Mouse (Mus musculus) heart, embryonic 11.5 days (tissue): ENCODE data around the gene Nudt9. TPM values are rescaled to one million over a fixed set of nuclear protein-coding genes. Genes with fewer than 3 reads are reported as not detected.

Experiments used
- ATAC-seq: fragments of 200-750 bp; cut with Nextera tagmentation; replicated peaks from 2 replicates; pipeline ENCODE4 v1.8.0; 2017; ENCODE audit warnings: moderate library complexity; ENCODE audit not compliant: insufficient number of reproducible peaks, low FRiP score, low TSS enrichment
- H3K27ac ChIP-seq: fragments of 300-500 bp; sonication (generic); 2 replicates; pipeline ENCODE4 v1.5.1; 2014; ENCODE audit warnings: mild to moderate bottlenecking, low read depth, low read length
- H3K27me3 ChIP-seq: fragments of 300-500 bp; sonication (generic); 2 replicates; pipeline ENCODE4 v1.6.1; 2014; ENCODE audit warnings: mild to moderate bottlenecking, low read length, mixed read lengths; ENCODE audit not compliant: control insufficient read depth, insufficient read depth
- H3K36me3 ChIP-seq: fragments of 300-500 bp; sonication (generic); 2 replicates; pipeline ENCODE4 v1.6.1; 2014; ENCODE audit warnings: mild to moderate bottlenecking, low read length, moderate library complexity, mixed read lengths; ENCODE audit not compliant: control insufficient read depth, insufficient read depth
- H3K4me1 ChIP-seq: fragments of 300-500 bp; sonication (generic); 2 replicates; pipeline ENCODE4 v1.6.1; 2014; ENCODE audit warnings: low read length; ENCODE audit not compliant: control insufficient read depth, insufficient read depth
- H3K4me2 ChIP-seq: fragments of 300-500 bp; sonication (generic); 2 replicates; pipeline ENCODE4 v1.6.1; 2014; ENCODE audit warnings: mild to moderate bottlenecking, moderate library complexity
- H3K4me3 ChIP-seq: fragments of 300-500 bp; sonication (generic); 2 replicates; pipeline ENCODE4 v1.5.1; 2014; ENCODE audit warnings: low read depth, low read length
- H3K9ac ChIP-seq: fragments of 300-500 bp; sonication (generic); 2 replicates; pipeline ENCODE4 v1.6.1; 2014; ENCODE audit warnings: mild to moderate bottlenecking, low read depth, low read length, moderate library complexity
- H3K9me3 ChIP-seq: fragments of 300-500 bp; sonication (generic); replicated peaks from 2 replicates; pipeline ENCODE4 v1.6.1; 2016; ENCODE audit warnings: low read length; ENCODE audit not compliant: control insufficient read depth
- WGBS: fragments of 180-500 bp; shearing (Covaris S2); extraction: QIAGEN DNeasy Blood & Tissue Kit; methylation state at CpG from one replicate; pipeline ENCODE4 v1.1.7; 2014; ENCODE audit not compliant: insufficient replicate concordance; 5-methylcytosine and 5-hydroxymethylcytosine counted together
- polyA plus RNA-seq: library from polyadenylated mRNA; unstranded; fragments of >200 nt; fragmentation: Nextera tagmentation; extraction: Ambion mirVana; gene quantifications from 2 replicates; pipeline ENCODE4 v1.2.1, GENCODE M21; 2014

Nudt9 gene
- polyA plus RNA-seq = 51.8 and 53.5 TPM in 2 replicates

DNA sequence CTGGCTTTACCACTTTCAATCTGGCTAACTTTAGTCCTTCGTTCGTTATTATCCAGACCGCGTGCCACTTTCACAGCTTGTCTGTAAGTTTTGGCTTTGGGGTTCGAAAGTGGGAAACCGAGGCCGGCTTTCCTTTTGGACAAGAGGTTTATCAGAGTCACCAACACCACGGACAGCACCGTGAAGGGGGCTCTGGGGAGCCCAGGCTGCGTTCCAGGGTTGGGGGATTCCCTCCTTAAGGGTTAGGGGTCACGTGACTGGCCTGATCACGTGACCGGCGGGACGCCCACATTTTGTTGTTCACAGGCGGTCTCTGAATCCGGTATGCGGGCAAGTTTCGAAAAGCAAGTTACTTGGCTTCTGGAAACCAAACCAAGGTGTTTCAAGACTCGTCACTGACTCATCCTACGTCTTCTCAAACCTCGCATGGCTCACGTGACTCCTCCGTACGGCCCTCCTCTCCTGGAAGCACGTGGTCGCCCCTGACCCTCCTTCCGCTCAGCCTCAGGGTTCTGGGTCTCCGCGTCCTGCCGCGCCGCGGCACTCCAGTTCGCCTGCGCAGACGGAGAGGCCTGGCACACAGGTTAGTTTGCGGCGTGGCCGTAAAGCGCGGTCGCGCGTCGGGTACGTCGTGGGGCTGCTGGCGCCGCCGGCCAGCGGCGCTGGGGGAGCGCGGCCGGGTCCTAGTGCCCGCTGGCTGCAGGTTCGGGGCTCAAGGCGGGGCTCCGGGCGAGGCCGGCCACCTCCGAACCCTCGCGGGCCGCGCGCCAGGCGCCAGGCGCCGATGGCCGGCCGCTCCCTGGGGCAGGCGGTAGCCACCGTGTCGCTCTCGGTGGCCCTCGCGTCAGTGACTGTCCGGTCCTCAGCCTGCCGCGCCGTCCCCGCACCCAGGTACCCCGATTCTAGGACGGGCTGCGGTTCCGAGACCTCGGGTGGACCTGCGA lies at the start of gene Nudt9:
TSS of gene Nudt9 (plus strand) at position 51 of the 944 bp plus-strand sequence.
- Histone ChIP-seq H3K9ac (peak within 1 kb of the TSS; percentile 92), H3K4me1 (peaks cover 15% of the 10 kb centered on the region; the same call in 1 of the 2 replicates), H3K27ac (peak within 1 kb of the TSS; percentile 87), H3K9me3 (no peaks in the 10 kb centered on the region), H3K27me3 (no peaks in the 10 kb centered on the region), H3K36me3 (peaks cover 3% of the 10 kb centered on the region), H3K4me2 (peak within 1 kb of the TSS; percentile 82), H3K4me3 (peak within 1 kb of the TSS; percentile 90)
- 5% methylated on average over 90 of the region's 90 CpGs for WGBS
- peak; percentile 96 for ATAC-seq

DNA sequence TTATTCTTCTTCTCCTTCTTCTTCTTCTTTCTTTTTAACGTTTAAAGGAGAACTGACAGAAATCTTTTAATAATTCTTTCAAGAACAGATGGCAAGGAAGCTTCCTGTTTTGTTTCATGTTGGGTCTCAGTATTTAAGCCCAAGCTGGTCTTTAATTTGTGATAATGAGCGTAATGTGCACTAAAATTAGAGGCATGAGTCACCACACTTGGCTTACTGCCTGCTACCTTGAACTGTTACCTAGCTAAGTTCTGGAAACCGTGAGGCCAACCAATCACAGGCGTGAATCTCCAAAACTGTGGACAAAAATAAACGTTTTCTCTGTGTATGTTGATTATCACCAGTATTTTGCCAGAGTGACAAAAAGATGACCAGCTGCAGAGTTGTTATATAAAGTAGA lies 47.4 kb upstream of the Nudt9 start:
- WGBS = 56% methylated on average over 5 of the region's 5 CpGs
- H3K27ac ChIP-seq = no peak overlapping the region
- H3K9me3 ChIP-seq = no peaks in the 10 kb centered on the region
- no peak for ATAC-seq
- no peaks in the 10 kb centered on the region for H3K27me3 ChIP-seq
- H3K36me3 ChIP-seq = peaks cover 6% of the 10 kb centered on the region; the same call in 1 of the 2 replicates
- H3K4me1 ChIP-seq = no peaks in the 10 kb centered on the region
- H3K4me3 ChIP-seq = no peak overlapping the region
- H3K9ac ChIP-seq = no peak overlapping the region
- H3K4me2 ChIP-seq = no peak overlapping the region

DNA sequence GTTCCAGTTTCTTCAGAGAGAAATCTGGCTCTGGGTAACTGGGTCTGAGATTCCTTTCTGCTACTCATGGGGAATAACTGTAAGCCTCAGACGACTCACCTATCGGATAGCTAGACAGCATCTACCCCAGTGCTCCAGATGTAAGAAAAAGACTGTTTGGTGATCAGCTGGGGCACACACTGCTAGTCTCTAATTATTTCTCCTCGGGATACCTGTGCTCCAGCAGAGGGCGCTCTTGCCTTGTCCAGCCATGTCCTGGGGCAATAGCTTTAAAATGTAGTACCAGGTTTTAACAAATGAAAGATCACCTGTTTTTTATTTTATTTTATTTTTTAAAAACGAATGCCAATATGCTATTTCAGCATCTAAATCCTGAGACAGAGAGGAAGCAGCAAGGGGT lies 46.4 kb upstream of the Nudt9 start:
- Histone ChIP-seq H3K27ac (no peak overlapping the region), H3K9ac (no peak overlapping the region), H3K27me3 (no peaks in the 10 kb centered on the region), H3K36me3 (peaks cover 6% of the 10 kb centered on the region; the same call in 1 of the 2 replicates), H3K9me3 (no peaks in the 10 kb centered on the region), H3K4me2 (no peak overlapping the region), H3K4me3 (no peak overlapping the region), H3K4me1 (no peaks in the 10 kb centered on the region)
- 5% methylated on average over 5 of the region's 5 CpGs for WGBS
- ATAC-seq = no peak

DNA sequence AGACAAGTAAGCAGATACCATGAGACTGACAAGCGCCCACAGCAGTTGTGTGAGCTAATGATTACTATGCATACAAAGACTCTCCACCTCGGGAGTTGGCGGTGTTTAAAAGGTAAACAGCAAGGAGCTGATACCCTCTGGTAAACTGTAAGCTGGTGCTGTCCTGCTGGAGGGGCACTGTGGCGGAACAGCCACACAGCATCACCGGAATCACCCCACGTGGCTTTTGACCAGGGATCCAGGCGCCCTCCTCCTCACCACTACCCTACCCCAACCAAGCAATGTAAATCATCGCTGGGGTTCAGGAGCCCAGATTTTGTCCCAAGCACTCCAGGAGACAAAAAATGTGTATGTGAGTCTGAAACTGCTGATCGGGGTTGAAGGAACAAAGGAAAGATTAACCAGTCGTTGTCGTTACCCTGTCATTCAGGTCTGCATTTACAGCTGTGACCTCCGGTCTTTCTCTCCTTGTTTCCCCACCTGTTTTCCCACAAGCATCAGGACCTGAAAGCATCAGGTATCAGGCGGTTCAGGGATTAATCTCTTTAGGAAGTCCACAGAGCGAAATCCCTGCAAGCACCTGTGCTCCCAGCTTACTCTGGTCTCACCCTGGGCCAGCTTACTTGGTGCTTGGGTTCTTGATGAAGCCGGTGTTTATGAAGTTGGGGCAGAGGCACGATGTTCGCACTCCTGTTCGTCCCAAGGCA lies 43.4 kb upstream of the Nudt9 start:
- no peaks in the 10 kb centered on the region for H3K27me3 ChIP-seq
- no peak overlapping the region for H3K4me3 ChIP-seq
- no peaks in the 10 kb centered on the region for H3K9me3 ChIP-seq
- no peak overlapping the region for H3K27ac ChIP-seq
- ATAC-seq = no peak
- no peak overlapping the region for H3K4me2 ChIP-seq
- 31% methylated on average over 18 of the region's 18 CpGs for WGBS
- peaks cover 6% of the 10 kb centered on the region; the same call in 1 of the 2 replicates for H3K36me3 ChIP-seq
- H3K4me1 ChIP-seq = no peaks in the 10 kb centered on the region
- H3K9ac ChIP-seq = no peak overlapping the region

DNA sequence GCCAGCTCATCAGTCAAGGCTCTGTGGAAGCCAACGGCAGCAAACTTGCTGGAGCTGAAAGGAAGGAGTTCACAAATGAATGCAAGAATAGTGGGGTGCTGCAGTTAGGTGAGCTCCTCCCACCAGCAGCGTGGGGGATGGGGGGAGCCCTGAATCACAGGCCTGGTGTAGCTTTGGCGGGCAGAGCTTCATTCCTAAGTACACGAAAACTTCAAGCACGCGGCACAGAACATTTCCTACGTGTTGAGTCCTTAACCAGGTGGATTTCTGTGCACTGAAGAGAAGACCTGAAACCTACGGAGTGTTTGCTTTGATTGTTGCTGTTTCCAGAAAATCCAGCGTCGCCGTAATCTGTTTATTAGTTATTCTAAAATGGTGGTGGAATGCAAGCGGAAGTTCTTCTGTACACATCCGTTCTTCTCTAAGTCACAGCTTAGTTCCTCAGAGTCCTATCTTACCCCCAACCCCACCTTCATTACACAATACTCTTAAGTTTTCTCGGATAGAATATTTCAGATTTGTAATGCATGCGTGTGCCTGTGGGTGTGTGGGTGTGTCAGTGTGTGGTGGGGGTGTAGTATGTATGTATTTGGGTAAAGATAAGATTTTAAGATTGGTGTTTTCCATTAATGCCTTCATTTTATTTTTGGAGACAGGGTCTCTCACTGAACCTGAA lies 42.7 kb upstream of the Nudt9 start:
- Histone ChIP-seq H3K36me3 (peaks cover 6% of the 10 kb centered on the region; the same call in 1 of the 2 replicates), H3K4me1 (no peaks in the 10 kb centered on the region), H3K4me2 (no peak overlapping the region), H3K9ac (no peak overlapping the region), H3K27me3 (no peaks in the 10 kb centered on the region), H3K27ac (no peak overlapping the region), H3K9me3 (no peaks in the 10 kb centered on the region), H3K4me3 (no peak overlapping the region)
- 51% methylated on average over 15 of the region's 15 CpGs for WGBS
- no peak for ATAC-seq

DNA sequence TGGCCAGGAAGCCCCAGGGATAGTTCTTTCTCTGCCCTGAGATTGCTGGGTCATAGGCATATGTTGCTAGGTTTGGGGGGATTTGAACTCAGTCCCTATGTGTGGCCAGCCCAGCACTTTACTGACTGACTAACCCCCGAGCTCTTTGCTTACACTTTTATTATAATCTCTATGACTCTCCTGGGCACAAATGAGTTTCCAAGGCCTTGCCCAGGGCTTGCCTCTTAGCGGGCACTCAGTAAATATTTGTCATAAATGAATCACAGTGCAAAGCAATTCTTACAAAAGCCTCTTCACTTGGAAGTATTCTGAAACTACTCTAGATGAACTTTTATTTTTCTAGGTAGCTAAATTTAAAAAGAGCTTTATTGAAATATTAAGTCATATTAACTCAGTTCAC lies 42.2 kb upstream of the Nudt9 start:
- WGBS = 78% methylated on average over 2 of the region's 2 CpGs
- H3K36me3 ChIP-seq = peaks cover 6% of the 10 kb centered on the region; the same call in 1 of the 2 replicates

DNA sequence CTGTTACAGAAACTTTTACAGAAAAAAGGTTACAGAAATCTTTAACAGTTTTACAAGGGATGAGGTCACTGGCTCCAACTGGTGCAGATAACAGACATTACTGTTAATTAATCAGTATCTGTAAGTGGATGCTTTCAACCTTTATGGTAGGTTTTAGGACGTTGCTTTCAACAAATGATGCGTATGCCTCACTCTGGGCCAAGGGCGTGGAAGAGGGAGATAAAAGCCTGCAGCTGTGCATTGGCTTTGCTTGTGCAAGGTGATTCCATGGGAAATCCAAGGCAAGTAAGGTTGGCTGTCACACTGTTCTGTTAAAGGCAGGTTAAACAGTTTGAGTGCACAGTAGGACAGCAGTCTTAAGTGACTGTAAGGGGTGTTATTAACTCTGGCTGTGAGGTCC lies 39.3 kb upstream of the Nudt9 start:
- peaks cover 6% of the 10 kb centered on the region; the same call in 1 of the 2 replicates for H3K36me3 ChIP-seq
- ATAC-seq = no peak
- H3K4me2 ChIP-seq = no peak overlapping the region
- no peaks in the 10 kb centered on the region for H3K4me1 ChIP-seq
- H3K9ac ChIP-seq = no peak overlapping the region
- H3K9me3 ChIP-seq = no peaks in the 10 kb centered on the region
- no peaks in the 10 kb centered on the region for H3K27me3 ChIP-seq
- H3K27ac ChIP-seq = no peak overlapping the region
- 59% methylated on average over 3 of the region's 3 CpGs for WGBS
- H3K4me3 ChIP-seq = no peak overlapping the region

More for the DNA sequence above, 42.2 kb upstream of the Nudt9 start:
- no peak overlapping the region for H3K4me3 ChIP-seq
- no peaks in the 10 kb centered on the region for H3K4me1 ChIP-seq
- no peaks in the 10 kb centered on the region for H3K9me3 ChIP-seq
- no peak overlapping the region for H3K27ac ChIP-seq
- H3K9ac ChIP-seq = no peak overlapping the region
- H3K4me2 ChIP-seq = no peak overlapping the region
- H3K27me3 ChIP-seq = no peaks in the 10 kb centered on the region
- no peak for ATAC-seq

DNA sequence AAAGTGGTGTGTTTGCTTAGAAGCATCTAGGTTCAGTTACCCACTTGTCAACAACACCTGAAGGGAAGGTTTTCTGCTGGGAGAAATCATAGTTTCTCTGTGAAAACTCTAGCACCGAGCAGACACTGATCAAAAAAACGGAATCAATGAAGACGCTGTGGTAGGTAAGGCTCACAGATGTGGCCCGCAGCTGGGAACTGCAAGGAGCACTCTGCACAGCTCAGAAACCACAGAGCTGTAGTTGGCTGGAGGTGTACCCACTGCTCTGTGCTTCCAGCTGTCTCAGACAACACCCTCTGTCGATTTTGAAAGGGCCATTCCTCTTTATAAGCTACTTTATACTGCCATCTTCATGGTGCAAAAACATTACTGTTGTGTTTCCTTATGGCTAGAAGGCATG lies 38.3 kb upstream of the Nudt9 start:
- Histone ChIP-seq H3K36me3 (peaks cover 5% of the 10 kb centered on the region; the same call in 1 of the 2 replicates), H3K27ac (no peak overlapping the region), H3K4me3 (no peak overlapping the region), H3K27me3 (no peaks in the 10 kb centered on the region), H3K9ac (no peak overlapping the region), H3K4me1 (no peaks in the 10 kb centered on the region), H3K4me2 (no peak overlapping the region), H3K9me3 (no peaks in the 10 kb centered on the region)
- 68% methylated on average over 5 of the region's 5 CpGs for WGBS
- no peak for ATAC-seq
